Mouse (Mus musculus) urinary bladder, adult 2 months (tissue): ENCODE results near the gene Hnrnpa3. TPM values are rescaled to one million over a fixed set of nuclear protein-coding genes. Genes with fewer than 3 reads are reported as not detected.

Source experiments
- DNase-seq: peaks from one replicate; pipeline ENCODE4 v3.0.0; 2022; ENCODE audit warnings: low spot score
- polyA plus RNA-seq: library from polyadenylated mRNA; depleted of rRNA; stranded (reverse); fragments of >200 nt; gene quantifications from 2 replicates; pipeline ENCODE4 v1.2.3, GENCODE M21; 2012; rRNA removed

Hnrnpa3 gene
- polyA plus RNA-seq, 1 experiment, result 222 TPM

DNA sequence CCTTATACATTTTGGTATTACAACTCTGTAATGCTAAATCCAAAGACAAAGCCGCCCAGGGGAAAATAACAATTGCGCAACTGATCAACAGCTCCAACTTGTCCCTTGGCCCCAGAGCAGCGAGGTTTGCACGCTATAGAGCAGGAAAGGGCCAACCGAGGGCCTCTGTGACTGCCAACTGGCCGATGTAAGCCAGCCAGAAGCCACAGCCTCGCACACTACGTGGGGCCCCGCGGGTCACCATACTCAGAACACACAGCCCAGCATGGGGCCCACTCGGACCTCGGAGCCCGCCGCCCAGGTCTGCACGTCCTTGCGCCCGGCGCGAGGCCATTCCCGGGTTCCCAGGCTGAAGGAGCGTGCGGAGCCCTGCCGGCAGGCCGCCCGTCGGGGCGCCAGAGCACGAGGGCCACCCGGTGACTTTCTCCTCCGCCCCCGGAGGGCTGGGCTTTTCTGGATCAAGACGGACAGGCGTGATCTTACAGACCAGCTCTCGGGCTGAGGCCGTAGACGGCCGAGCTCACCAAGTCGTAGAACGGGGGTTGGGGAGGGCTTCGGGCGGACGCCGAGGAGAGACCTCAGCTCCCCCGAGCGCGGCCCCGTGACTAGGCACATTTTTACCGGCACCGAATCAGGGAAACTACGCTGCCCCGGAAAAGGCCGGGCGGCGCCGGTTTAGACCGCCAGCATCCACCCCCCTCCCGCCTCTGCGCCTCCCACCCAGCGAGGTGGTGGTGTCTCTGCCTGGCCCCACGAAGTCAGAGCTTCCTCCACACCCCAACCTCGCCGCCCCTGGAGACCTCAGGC lies 44.5 kb downstream of the Hnrnpa3 start:
- peak; percentile 85 for DNase-seq

DNA sequence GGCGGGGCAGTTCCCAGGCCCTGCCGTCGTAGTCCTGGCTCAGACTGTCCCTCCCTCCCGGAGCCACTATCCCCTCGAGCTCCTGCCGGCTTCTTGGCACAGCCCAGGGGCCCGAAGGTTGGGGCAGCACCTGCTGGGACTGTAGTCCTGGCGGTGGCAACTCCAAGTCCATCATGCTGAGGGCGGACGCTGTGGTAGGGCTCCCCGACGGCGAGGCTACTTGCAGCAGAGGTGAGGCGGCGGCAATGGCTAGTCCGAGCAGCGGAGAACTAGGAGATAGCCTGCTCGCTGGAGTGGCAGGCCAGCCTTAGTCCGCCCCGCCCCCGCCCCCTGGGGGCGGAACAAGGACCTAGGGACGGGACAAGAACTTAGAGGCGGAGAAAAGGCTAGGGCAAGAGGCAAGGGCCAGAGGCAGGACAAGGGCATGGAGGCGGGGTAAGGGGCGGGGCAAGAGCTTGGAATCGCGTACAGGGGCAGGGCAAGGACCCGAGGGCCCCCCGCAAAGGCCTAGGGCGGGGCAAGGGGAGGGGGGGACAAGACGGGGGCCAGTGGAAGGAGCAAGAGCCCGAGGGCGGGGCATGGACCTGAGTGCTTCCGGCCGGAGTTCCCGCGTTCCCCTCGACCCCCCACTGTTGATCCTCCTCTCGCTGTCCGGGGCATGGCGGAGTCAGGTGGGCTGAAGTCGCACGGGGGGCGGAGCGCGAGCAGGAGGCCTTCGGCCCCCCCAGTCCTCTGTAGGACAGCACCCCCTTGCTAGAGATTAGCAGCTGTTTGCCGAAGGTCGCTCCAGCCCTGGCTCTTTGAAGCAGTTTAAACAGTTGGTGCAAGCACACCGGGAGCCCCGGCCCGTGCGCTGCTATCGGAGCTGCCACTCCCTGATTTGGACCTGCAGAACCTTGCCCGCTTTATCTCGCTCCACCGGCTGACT lies 45.4 kb downstream of the Hnrnpa3 start, which contains the start of gene Nfe2l2:
TSS of gene Nfe2l2 (minus strand) at position 408 of the 928 bp plus-strand sequence.
- peak; percentile 97 for DNase-seq

DNA sequence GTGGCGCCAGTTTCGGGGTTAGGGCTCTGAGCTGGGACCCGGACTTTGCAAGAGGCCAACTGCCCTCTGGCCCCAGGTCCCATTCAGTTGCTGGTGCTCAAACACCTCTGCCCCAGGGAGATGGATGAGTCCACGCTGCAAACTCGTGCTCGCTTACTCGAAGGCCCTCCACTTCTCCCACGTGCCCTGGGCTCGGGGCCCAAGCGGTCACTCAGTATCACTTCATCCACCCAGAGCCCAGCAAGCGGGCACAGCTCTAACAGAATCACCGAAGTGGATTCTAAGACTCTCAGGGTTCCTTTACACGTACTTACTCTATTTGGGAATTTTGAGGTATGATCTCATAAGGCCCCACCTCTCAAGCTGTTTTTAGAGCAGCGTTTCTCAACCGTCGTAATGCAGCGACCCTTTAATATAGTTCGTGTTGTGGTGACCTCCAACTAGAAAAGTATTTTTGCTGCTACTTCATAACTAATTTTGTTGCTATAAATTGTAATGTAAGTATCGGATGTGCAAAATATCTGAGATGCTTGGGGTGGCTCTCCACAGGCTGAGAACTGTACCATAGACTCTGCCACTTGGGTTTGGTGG lies 46.2 kb downstream of the Hnrnpa3 start:
- DNase-seq, result no peak

- no peak for DNase-seq
Measured at GRCm38 (mm10) chr2:75706435-75706834, 47.4 kb downstream of the Hnrnpa3 start.

DNA sequence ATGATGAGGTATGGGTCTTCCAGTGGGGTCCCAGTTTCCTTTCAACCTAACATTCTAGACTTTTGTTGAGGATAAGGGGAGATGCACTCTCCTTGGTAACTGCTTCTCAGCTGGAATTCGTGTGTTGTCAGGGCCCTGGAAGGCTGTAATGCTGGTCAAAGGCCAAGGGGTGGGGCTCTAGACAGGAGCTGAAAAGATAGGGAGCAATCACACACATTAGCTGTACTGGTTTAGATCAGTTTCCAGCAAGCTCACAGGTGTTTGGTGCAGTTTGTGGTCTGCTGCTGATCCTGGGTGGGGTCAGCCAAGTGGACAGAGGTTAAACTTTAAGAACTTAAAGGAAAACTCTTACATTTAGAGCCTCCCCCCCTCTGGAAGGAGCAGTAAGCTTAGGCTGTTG lies 48.4 kb downstream of the Hnrnpa3 start:
- no peak for DNase-seq

DNA sequence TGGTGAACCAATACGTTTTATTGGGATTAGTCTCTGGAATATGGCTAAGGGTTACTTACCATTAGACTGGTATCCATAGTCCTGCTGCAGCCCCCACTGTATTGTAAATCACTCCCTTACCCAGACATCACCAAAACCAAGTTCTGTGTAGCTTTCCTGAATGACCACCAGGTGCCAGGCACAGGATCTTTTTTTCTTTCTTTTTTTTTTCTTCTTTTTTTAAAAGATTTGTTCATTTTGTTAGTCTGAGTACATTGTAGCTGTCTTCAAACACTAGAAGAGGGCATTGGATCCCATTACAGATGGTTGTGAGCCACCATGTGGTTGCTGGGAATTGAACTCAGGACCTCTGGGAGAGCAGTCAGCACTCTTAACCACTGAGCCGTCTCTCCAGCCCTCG lies 54.0 kb downstream of the Hnrnpa3 start:
- no peak for DNase-seq

DNA sequence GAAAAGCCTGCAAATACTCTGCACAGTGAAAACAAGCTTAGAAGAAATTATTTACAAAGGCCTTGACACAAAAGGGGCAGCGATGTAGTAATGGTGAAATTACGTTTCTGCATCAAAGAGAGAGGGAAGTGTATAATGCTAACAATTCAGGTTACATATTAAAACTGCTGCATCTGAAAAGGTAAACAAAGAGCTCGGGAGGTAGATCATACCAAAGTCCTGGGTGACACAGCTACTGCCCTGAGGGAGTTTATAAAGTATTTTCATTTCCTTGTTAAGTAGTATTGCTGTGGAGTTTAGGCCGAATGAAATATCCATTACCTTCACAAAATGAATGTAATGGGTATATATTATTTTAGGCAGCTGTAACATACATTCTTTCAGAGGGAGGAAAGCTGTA lies 55.7 kb downstream of the Hnrnpa3 start:
- no peak for DNase-seq

DNA sequence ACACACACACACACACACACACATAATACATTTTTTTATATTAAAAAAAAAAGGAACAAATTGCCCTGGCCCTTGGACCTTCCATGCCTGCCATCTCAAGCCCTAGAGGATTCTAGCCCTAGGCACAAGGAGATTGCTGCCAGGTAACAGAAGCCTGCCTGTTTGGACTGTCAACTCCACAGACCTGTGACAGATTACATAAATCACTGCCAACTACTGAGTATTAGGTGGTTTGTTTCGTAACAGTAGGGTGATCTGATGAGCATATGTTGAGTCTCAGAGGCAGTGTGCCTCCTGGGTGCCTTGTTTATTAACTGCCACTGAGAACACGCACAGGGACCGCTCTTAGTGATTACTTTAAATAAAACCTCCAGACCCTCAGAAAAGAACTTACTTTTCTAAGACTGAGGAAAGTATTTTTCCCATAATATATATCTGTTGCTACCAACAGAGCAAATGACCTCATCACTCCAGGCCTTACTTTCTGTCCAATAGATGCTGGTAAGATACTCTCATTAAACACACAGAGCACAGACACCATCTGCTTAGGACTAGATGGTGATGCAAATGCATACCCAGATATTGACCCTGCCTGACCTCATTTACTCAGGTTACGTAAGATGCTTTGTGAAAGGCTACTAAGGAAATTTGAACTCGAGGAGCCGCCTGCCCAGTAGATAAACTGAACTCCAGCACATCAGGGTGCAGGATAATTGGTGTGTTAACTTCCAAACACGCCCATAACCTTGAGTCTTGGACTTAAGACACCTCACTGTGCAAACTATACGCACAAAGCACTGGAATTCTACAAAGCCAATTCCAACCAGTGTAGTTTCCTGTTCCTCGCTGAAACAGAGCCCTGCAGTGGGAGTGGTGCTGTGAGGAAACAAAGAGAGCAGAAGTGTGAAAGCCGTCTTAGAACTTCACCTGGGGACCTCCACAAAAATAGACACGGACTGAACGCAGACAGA lies 57.3 kb downstream of the Hnrnpa3 start:
- no peak for DNase-seq

Other genes starting within 250 kb of the Hnrnpa3 start
- 214 and 256 TPM in 2 replicates for gene Nfe2l2, start 45.4 kb downstream of the Hnrnpa3 start, polyA plus RNA-seq
- 9.1 and 9.3 TPM in 2 replicates for gene Agps, start 172.9 kb downstream of the Hnrnpa3 start, polyA plus RNA-seq